Mouse (Mus musculus) ES-Bruce4 (cell line): ENCODE data around the gene Zfp36.

ENCODE experiments used
- CTCF ChIP-seq: IDR thresholded peaks from one replicate; pipeline ENCODE4 v1.8.1; 2011; ENCODE audit warnings: low read depth, low read length
- EP300 ChIP-seq: IDR thresholded peaks from 2 replicates; pipeline ENCODE4 v1.6.1; 2011; ENCODE audit warnings: low read depth, low read length; ENCODE audit not compliant: insufficient read depth
- POLR2A ChIP-seq: IDR thresholded peaks from one replicate; pipeline ENCODE4 v1.8.1; 2011; ENCODE audit warnings: low read length; ENCODE audit not compliant: insufficient read depth

- TF ChIP-seq POLR2A: no peak
- TF ChIP-seq CTCF: no peak
- no peak for TF ChIP-seq EP300
Observed at GRCm38 (mm10) chr7:28335471-28335870, 44.6 kb downstream of the Zfp36 start.
